Mouse (Mus musculus) heart, embryonic 14.5 days (tissue): ENCODE measurements around the gene Cnih2. TPM values are rescaled to one million over a fixed set of nuclear protein-coding genes. Genes with fewer than 3 reads are reported as not detected.

ENCODE experiments used
- ATAC-seq: fragments of 200-750 bp; cut with Nextera tagmentation; 2 replicates; pipeline ENCODE4 v1.8.0; 2017; ENCODE audit warnings: low read depth, moderate TSS enrichment; ENCODE audit not compliant: insufficient number of reproducible peaks, insufficient read depth, low FRiP score
- H3K27ac ChIP-seq, 2 experiments: fragments of 200-500 bp in 1 of 2; fragments of 300-500 bp in 1 of 2; sonication (generic) in 1 of 2; replicated peaks in 1 of 2; 2 replicates each; pipeline ENCODE4 v1.5.1; 2012 to 2014; ENCODE audit warnings: low read depth in 2 of 2, low read length in 2 of 2, control low read depth in 1 of 2, mild to moderate bottlenecking in 1 of 2, mixed read lengths in 1 of 2; ENCODE audit not compliant: control insufficient read depth in 1 of 2, insufficient read depth in 1 of 2
- H3K27me3 ChIP-seq: fragments of 300-500 bp; sonication (generic); 2 replicates; pipeline ENCODE4 v1.6.1; 2014; ENCODE audit warnings: mild to moderate bottlenecking, low read length, control low read depth; ENCODE audit not compliant: control insufficient read depth, insufficient read depth
- H3K36me3 ChIP-seq: fragments of 300-500 bp; sonication (generic); 2 replicates; pipeline ENCODE4 v1.6.1; 2014; ENCODE audit warnings: mild to moderate bottlenecking, control low read depth, low read length, mixed read lengths; ENCODE audit not compliant: control insufficient read depth, insufficient read depth
- H3K4me1 ChIP-seq, 2 experiments: fragments of 200-500 bp in 1 of 2; fragments of 300-500 bp in 1 of 2; sonication (generic) in 1 of 2; 2 replicates each; pipeline ENCODE4 v1.6.1; 2012 to 2014; ENCODE audit warnings: low read length in 2 of 2, control low read depth in 1 of 2, mixed read lengths in 1 of 2; ENCODE audit not compliant: control insufficient read depth in 2 of 2, insufficient read depth in 2 of 2
- H3K4me2 ChIP-seq: fragments of 300-500 bp; sonication (generic); 2 replicates; pipeline ENCODE4 v1.6.1; 2014; ENCODE audit warnings: mild to moderate bottlenecking, low read length
- H3K4me3 ChIP-seq, 2 experiments: fragments of 200-500 bp in 1 of 2; fragments of 300-500 bp in 1 of 2; sonication (generic) in 1 of 2; 2 replicates each; pipeline ENCODE4 v1.5.1; 2012 to 2014; ENCODE audit warnings: low read length in 2 of 2, mild to moderate bottlenecking in 2 of 2, control low read depth in 1 of 2, low read depth in 1 of 2, moderate library complexity in 1 of 2; ENCODE audit not compliant: control insufficient read depth in 1 of 2, insufficient read depth in 1 of 2
- H3K9ac ChIP-seq: fragments of 300-500 bp; sonication (generic); 2 replicates; pipeline ENCODE4 v1.6.1; 2014; ENCODE audit warnings: mild to moderate bottlenecking, low read length
- H3K9me3 ChIP-seq: fragments of 300-500 bp; sonication (generic); 2 replicates; pipeline ENCODE4 v1.6.1; 2016; ENCODE audit warnings: low read length, control low read depth; ENCODE audit not compliant: control insufficient read depth
- WGBS: fragments of 180-500 bp; shearing (Covaris S2); extraction: QIAGEN DNeasy Blood & Tissue Kit; methylation state at CpG from one replicate; pipeline ENCODE4 v1.1.7; 2014; 5-methylcytosine and 5-hydroxymethylcytosine counted together
- polyA plus RNA-seq: library from polyadenylated mRNA; unstranded; fragments of >200 nt; fragmentation: Nextera tagmentation; extraction: Ambion mirVana; gene quantifications from 2 replicates; pipeline ENCODE4 v1.2.1, GENCODE M21; 2014

Gene Cnih2
- polyA plus RNA-seq, 1 experiment from 2014 or later = 5.4 TPM

DNA sequence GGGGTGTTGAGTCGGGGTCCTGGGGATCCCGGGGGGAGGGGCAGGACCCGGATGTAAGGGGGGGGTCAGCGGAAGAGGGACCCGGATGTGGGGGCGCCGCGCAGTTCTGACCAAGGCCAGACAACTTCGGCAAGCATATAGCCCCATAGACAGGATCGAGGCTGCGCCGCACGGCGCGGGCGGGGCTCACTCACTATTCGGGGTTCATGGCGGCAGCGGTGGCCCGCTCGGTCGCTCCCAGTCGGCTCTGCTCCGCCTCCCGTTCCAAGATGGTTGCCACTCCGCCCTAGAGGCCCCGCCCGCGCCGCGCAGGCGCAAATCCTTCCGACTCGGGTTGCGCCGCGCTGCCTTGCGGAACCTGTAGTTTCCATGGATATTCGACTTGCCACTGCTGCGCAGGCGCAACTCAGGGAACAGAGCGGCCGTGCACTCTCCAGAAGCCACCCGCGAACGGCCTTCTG lies 8.4 kb upstream of the Cnih2 start, which contains the start of gene Rab1b:
Gene Rab1b (minus strand): TSS at position 342 of the 461 bp plus-strand sequence.
- Histone ChIP-seq H3K4me1 (peaks cover 8 to 17% of the 10 kb centered on the region in 2 experiments), H3K27ac (peak within 1 kb of the TSS; percentile 89 to 97), H3K4me3 (peak within 1 kb of the TSS; percentile 70 to 94), H3K27me3 (no peaks in the 10 kb centered on the region), H3K9ac (peak within 1 kb of the TSS; percentile 89), H3K36me3 (peaks cover 69% of the 10 kb centered on the region), H3K4me2 (peak within 1 kb of the TSS; percentile 94), H3K9me3 (no peaks in the 10 kb centered on the region)
- WGBS = under 1% methylated on average over 46 of the region's 46 CpGs
- peak; percentile 88 for ATAC-seq

- Histone ChIP-seq H3K27me3 (no peaks in the 10 kb centered on the region), H3K9ac (peak overlapping the region; percentile 89), H3K4me1 (peaks cover 8 to 17% of the 10 kb centered on the region in 2 experiments), H3K36me3 (peaks cover 69% of the 10 kb centered on the region), H3K27ac (peak overlapping the region; percentile 89 to 97), H3K4me2 (peak overlapping the region; percentile 94), H3K9me3 (no peaks in the 10 kb centered on the region), H3K4me3 (peak overlapping the region; percentile 70 to 94)
- ATAC-seq = no peak
- WGBS = 5% methylated on average over 9 of the region's 9 CpGs
Observed at GRCm38 (mm10) chr19:5106074-5106473, 7.8 kb upstream of the Cnih2 start.

- peak overlapping the region; percentile 64 for H3K9ac ChIP-seq
- H3K4me1 ChIP-seq = peaks cover 8 to 36% of the 10 kb centered on the region in 2 experiments; a peak in 3 of 4 replicates
- 0 out of 2 replicates have a peak, but pooled peaks cover 3% of the 10 kb centered on the region for H3K27me3 ChIP-seq
- peak overlapping the region; percentile 90 for H3K4me2 ChIP-seq
- H3K4me3 ChIP-seq = peak overlapping the region; percentile 42 to 46
- H3K9me3 ChIP-seq = no peaks in the 10 kb centered on the region
- H3K36me3 ChIP-seq = peaks cover 43% of the 10 kb centered on the region
- ATAC-seq = 0 out of 2 replicates have a peak, but pooled peaks have one; percentile 1
- WGBS = 7% methylated on average over 30 of the region's 31 CpGs
- H3K27ac ChIP-seq = no peak overlapping the region
Observed at GRCm38 (mm10) chr19:5097521-5098362, 579 bp downstream of the Cnih2 start.

DNA sequence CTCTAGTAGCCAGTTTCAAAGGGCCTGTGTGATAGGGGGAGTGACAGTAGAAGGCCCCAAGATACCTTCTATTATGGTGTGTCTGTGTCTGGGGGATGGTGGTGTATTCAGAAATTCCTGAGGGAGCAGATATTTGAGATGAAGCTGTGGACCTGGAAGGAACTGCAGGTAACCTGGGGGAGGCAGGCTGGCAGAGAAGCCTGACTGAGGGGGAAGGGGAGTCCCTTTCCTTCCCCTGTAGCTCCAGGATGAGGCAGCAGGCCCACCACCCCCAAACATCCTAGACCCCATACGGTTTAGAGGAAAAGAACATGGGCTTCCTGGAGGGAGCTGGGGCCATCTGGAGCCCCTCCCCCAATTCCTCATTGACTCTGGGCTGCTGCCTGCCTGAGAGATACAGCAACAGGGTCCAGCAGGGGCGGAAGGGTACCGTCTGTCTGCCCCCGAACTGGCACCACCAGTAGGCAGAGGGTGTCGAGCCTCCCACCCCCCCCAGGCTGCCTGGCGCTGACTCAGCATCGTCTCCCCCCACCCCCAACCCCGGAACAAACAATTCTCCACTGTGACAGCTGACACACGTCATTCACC lies 2.3 kb downstream of the Cnih2 start:
- H3K4me3 ChIP-seq = no peak overlapping the region
- H3K4me2 ChIP-seq = no peak overlapping the region
- H3K9ac ChIP-seq = no peak overlapping the region
- H3K27ac ChIP-seq = no peak overlapping the region
- H3K27me3 ChIP-seq = 0 out of 2 replicates have a peak, but pooled peaks cover 3% of the 10 kb centered on the region
- WGBS = 9% methylated on average over 9 of the region's 9 CpGs
- peaks cover 43% of the 10 kb centered on the region for H3K36me3 ChIP-seq
- peaks cover 8 to 36% of the 10 kb centered on the region in 2 experiments; a peak in 3 of 4 replicates for H3K4me1 ChIP-seq
- no peaks in the 10 kb centered on the region for H3K9me3 ChIP-seq
- ATAC-seq = no peak

GRCm38 (mm10) chr19:5094746-5095417 lies 3.4 kb downstream of the Cnih2 start:
- no peak overlapping the region for H3K27ac ChIP-seq
- H3K9me3 ChIP-seq = no peaks in the 10 kb centered on the region
- H3K4me3 ChIP-seq = no peak overlapping the region
- peaks cover 6 to 36% of the 10 kb centered on the region in 2 experiments; a peak in 3 of 4 replicates for H3K4me1 ChIP-seq
- no peak overlapping the region for H3K4me2 ChIP-seq
- 0 out of 2 replicates have a peak, but pooled peaks cover 3% of the 10 kb centered on the region for H3K27me3 ChIP-seq
- peaks cover 42% of the 10 kb centered on the region for H3K36me3 ChIP-seq
- no peak for ATAC-seq
- no peak overlapping the region for H3K9ac ChIP-seq
- WGBS = 44% methylated on average over 11 of the region's 11 CpGs

GRCm38 (mm10) chr19:5094243-5094632 lies 4.1 kb downstream of the Cnih2 start:
- peak; percentile 44; the same call in 1 of the 2 replicates for ATAC-seq
- no peak overlapping the region for H3K4me2 ChIP-seq
- H3K27me3 ChIP-seq = 0 out of 2 replicates have a peak, but pooled peaks cover 3% of the 10 kb centered on the region
- WGBS = under 1% methylated on average over 20 of the region's 21 CpGs
- H3K4me3 ChIP-seq = no peak overlapping the region
- H3K27ac ChIP-seq = no peak overlapping the region
- no peaks in the 10 kb centered on the region for H3K9me3 ChIP-seq
- H3K36me3 ChIP-seq = peaks cover 41% of the 10 kb centered on the region
- peaks cover 9 to 39% of the 10 kb centered on the region in 2 experiments for H3K4me1 ChIP-seq
- H3K9ac ChIP-seq = no peak overlapping the region
